Mouse (Mus musculus): ENCODE measurements around the gene Igf2. TPM values are rescaled to one million over a fixed set of nuclear protein-coding genes. Genes with fewer than 3 reads are reported as not detected.

The Igf2 gene
- polyA plus RNA-seq (2017; shearing (Covaris generic)) = 0.13 TPM

DNA sequence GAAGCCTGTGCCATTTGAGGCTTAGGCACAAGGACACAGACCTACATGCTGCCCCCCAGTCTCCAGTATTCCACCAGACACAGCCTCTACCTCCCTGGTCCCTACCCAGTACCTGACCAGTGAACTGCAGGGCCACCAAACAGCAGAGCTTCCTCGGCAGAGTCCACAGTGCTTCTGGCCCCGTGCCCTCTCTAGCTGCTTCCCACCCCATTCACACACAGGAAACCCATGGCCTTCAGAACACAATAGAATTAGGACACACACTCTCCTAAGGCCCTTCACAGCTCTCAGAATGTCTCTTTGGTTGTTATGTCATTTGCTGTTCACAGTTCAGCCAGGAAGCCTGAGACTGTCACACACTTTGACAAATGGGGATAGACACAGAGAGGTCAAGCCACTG lies at the start of gene Igf2:
Gene Igf2, minus strand, starts transcription at position 158 of the 400 bp plus-strand sequence.

DNA sequence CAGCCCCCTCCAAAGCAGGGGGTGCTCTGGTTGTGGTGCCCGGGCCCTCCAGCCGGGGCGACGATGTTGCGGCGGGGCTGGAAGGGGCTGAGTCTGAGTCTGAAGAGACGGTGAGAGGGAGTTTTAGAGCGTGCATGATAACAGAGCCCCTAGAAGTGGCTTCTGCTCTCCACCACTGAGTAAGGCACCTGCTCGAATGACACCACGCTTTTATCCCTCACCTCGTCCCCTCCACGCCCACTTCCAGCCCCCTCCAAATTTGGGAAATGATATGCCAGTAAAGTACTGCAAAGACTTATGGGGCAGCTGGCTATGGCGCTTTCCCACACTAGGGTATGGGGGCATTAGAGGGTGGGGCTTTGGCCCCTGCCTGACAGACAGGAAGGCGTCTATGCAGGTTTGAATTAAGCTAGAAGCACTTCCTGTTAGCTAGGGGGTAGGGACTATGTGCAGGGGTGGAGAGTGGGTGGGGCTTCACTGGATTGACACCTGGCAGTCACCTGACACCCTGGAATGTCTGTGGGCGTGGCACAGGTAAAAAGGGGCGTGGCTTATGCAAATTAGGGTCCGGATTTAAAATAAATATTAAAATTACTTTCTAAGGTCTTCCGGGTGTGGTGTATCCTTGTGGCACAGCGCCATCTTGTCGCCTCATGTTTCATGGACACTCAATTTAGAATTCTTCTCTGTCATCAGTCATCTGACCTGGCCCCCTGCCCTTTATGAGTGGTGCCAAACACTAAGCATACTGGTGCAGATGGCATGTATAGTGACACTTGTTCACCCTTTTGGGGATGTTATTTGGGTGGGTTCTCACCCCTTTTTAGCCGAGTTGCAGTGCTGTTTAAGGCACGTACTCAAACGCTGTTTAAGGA lies 3.4 kb upstream of the Igf2 start, which contains the start of gene Gm49394:
Gene Gm49394, minus strand, starts transcription at position 192 of the 875 bp plus-strand sequence.

Other genes starting within 250 kb of the Igf2 start
- gene Syt8, start 232.0 kb downstream of the Igf2 start, polyA plus RNA-seq (2017; shearing (Covaris generic)) = not detected
- not detected for gene Tnni2, start 225.0 kb downstream of the Igf2 start, polyA plus RNA-seq (2017; shearing (Covaris generic))
- gene Lsp1, start 206.0 kb downstream of the Igf2 start, polyA plus RNA-seq (2017; shearing (Covaris generic)) = 1,327 TPM
- 1.7 TPM for gene Tnnt3, start 168.0 kb downstream of the Igf2 start, polyA plus RNA-seq (2017; shearing (Covaris generic))
- gene Mrpl23, start 134.1 kb downstream of the Igf2 start, polyA plus RNA-seq (2017; shearing (Covaris generic)) = 4.0 TPM
- gene Gm49394, start 3.1 kb upstream of the Igf2 start, polyA plus RNA-seq (2017; shearing (Covaris generic)) = not detected
- not detected for gene Ins2, start 76.6 kb upstream of the Igf2 start, polyA plus RNA-seq (2017; shearing (Covaris generic))

Measured in activated CD4-positive, CD25-positive, alpha-beta regulatory T cell, adult 9 weeks (primary cell).